Mouse (Mus musculus) heart, adult 2 months (tissue): ENCODE measurements around the gene Cks1b. TPM values are rescaled to one million over a fixed set of nuclear protein-coding genes. Genes with fewer than 3 reads are reported as not detected.

Source experiments
- DNase-seq, 2 experiments: peaks; one replicate each; pipeline ENCODE4 v3.0.0; 2021
- H3K27ac ChIP-seq: fragments of 200-600 bp; 2 replicates; pipeline ENCODE4 v1.8.1; 2022
- H3K27me3 ChIP-seq: fragments of 200-500 bp; 2 replicates; pipeline ENCODE4 v1.6.1; 2012; ENCODE audit warnings: mild to moderate bottlenecking, low read length, inconsistent platforms, mixed read lengths; ENCODE audit not compliant: control insufficient read depth, insufficient read depth
- H3K36me3 ChIP-seq: fragments of 200-500 bp; 2 replicates; pipeline ENCODE4 v1.6.1; 2012; ENCODE audit warnings: low read length, inconsistent platforms; ENCODE audit not compliant: control insufficient read depth, insufficient read depth
- H3K4me1 ChIP-seq: fragments of 200-500 bp; 2 replicates; pipeline ENCODE4 v1.6.1; 2011; ENCODE audit warnings: low read length; ENCODE audit not compliant: control insufficient read depth, insufficient read depth
- H3K4me3 ChIP-seq: fragments of 200-600 bp; 2 replicates; pipeline ENCODE4 v1.8.1; 2022
- H3K79me2 ChIP-seq: fragments of 200-500 bp; replicated peaks from 2 replicates; pipeline ENCODE4 v1.6.1; 2012; ENCODE audit warnings: mild to moderate bottlenecking, inconsistent platforms, low read length, moderate library complexity, mixed read lengths; ENCODE audit not compliant: control insufficient read depth, insufficient read depth
- H3K9ac ChIP-seq: fragments of 200-500 bp; 2 replicates; pipeline ENCODE4 v1.6.1; 2012; ENCODE audit warnings: low read depth, mild to moderate bottlenecking, control low read depth, inconsistent platforms, low read length, mixed read lengths
- CTCF ChIP-seq: fragments of 200-600 bp; IDR thresholded peaks from 2 replicates; pipeline ENCODE4 v1.8.1; 2022; ENCODE audit warnings: antibody characterized with exemption, mild to moderate bottlenecking, moderate library complexity
- EP300 ChIP-seq: fragments of 200-500 bp; IDR thresholded peaks from 2 replicates; pipeline ENCODE4 v1.6.1; 2011; ENCODE audit warnings: low read depth, low read length, control low read depth; ENCODE audit not compliant: insufficient read depth
- POLR2A ChIP-seq: fragments of 200-500 bp; IDR thresholded peaks from 2 replicates; pipeline ENCODE4 v1.6.1; 2011; ENCODE audit warnings: mild to moderate bottlenecking, low read depth, low read length, control low read depth; ENCODE audit not compliant: insufficient read depth
- WGBS: fragments of 180-500 bp; shearing (Covaris S2); methylation state at CpG from one replicate; pipeline ENCODE4 v1.1.7; 2018; 5-methylcytosine and 5-hydroxymethylcytosine counted together
- intact Hi-C: fragments of 180-260 bp; cut with DNase I; formaldehyde crosslinking; loops from one replicate; pipeline ENCODE4 v1.15.1; 2025
- long read RNA-seq: library from polyadenylated mRNA; stranded (forward); transcript quantifications from one replicate; pipeline ENCODE4 v2.0.0, GENCODE M21; 2021
- polyA plus RNA-seq: library from polyadenylated mRNA; depleted of rRNA; stranded (reverse); fragments of >200 nt; gene quantifications from 2 replicates; pipeline ENCODE4 v1.2.3, GENCODE M21; 2012; rRNA removed
- total RNA-seq, 2 experiments: library from RNA; stranded (reverse); gene quantifications; 2 replicates each; pipeline ENCODE4 v1.2.3; 2021

Gene Cks1b
- total RNA-seq (1 to 10 TPM; 3.3 to 3.5 TPM), polyA plus RNA-seq (9.0 and 10.7 TPM in 2 replicates)
- long read RNA-seq, partial matches to known transcripts, result 1 of 3 reads
- long read RNA-seq, other reads (novel, unspliced or antisense), result 0 of 3 reads

- WGBS, result under 1% methylated on average over 39 of the region's 39 CpGs
- peak within 1 kb of the TSS; percentile 88 for H3K4me3 ChIP-seq
- TF ChIP-seq CTCF (peak; percentile 36), POLR2A (peak; percentile 54; the same call in 1 of the 2 replicates), EP300 (no peak)
- H3K9ac ChIP-seq, result peak within 1 kb of the TSS; percentile 48
- H3K79me2 ChIP-seq, result peaks cover 2% of the 10 kb centered on the region; the same call in 1 of the 2 replicates
- H3K4me1 ChIP-seq, result peaks cover 8% of the 10 kb centered on the region
- H3K27me3 ChIP-seq, result no peaks in the 10 kb centered on the region
- intact Hi-C loops, result loop anchor here (2.0 kb wide), 1 partner anchor 18 kb away; the partner anchor contains the start of gene Pbxip1
- H3K36me3 ChIP-seq, result no peaks in the 10 kb centered on the region
- DNase-seq, result peak; percentile 92 to 96
- H3K27ac ChIP-seq, result peak within 1 kb of the TSS; percentile 94
Measured at GRCm38 (mm10) chr3:89418170-89418860, at the start of gene Cks1b, which contains the start of gene Shc1. Gene Cks1b, minus strand, starts transcription at chr3:89418383. Gene Shc1, plus strand, starts transcription at chr3:89418443.

- TF ChIP-seq CTCF, result no peak
- peak; percentile 62; the same call in 1 of the 2 replicates for TF ChIP-seq POLR2A
- Histone ChIP-seq H3K36me3 (no peaks in the 10 kb centered on the region; the same call in 1 of the 2 replicates), H3K27me3 (no peaks in the 10 kb centered on the region), H3K79me2 (no peaks in the 10 kb centered on the region), H3K27ac (peak overlapping the region; percentile 59), H3K4me1 (no peaks in the 10 kb centered on the region; the same call in 1 of the 2 replicates), H3K4me3 (peak overlapping the region; percentile 72), H3K9ac (peak overlapping the region; percentile 64)
- 1% methylated on average over 36 of the region's 36 CpGs for WGBS
- DNase-seq, result peak; percentile 90 to 94
- intact Hi-C loops, result loop anchor here (2.0 to 5.0 kb wide), 4 partner anchors 28 to 268 kb away; partner anchors contain the start of genes Flad1 and Pygo2
Measured at GRCm38 (mm10) chr3:89458965-89459807, 41.0 kb upstream of the Cks1b start.

- Histone ChIP-seq H3K27me3 (no peaks in the 10 kb centered on the region), H3K4me3 (peak overlapping the region; percentile 72), H3K79me2 (no peaks in the 10 kb centered on the region), H3K36me3 (no peaks in the 10 kb centered on the region; the same call in 1 of the 2 replicates), H3K27ac (peak overlapping the region; percentile 59), H3K9ac (no peak overlapping the region), H3K4me1 (no peaks in the 10 kb centered on the region; the same call in 1 of the 2 replicates)
- WGBS, result 36% methylated on average over 13 of the region's 13 CpGs
- TF ChIP-seq POLR2A (no peak), CTCF (no peak), EP300 (no peak)
- no peak for DNase-seq
- intact Hi-C loops, result loop anchor here (2.0 to 5.0 kb wide), 4 partner anchors 28 to 269 kb away; partner anchors contain the start of genes Flad1 and Pygo2
Measured at GRCm38 (mm10) chr3:89458372-89458964, 40.3 kb upstream of the Cks1b start.

GRCm38 (mm10) chr3:89456726-89457665 lies 38.8 kb upstream of the Cks1b start:
- 37% methylated on average over 10 of the region's 10 CpGs for WGBS
- TF ChIP-seq EP300, result no peak
- peak; percentile 68 for TF ChIP-seq CTCF
- TF ChIP-seq POLR2A, result no peak
- H3K4me1 ChIP-seq, result no peaks in the 10 kb centered on the region; the same call in 1 of the 2 replicates
- H3K9ac ChIP-seq, result no peak overlapping the region
- no peak overlapping the region for H3K4me3 ChIP-seq
- no peak overlapping the region for H3K27ac ChIP-seq
- no peaks in the 10 kb centered on the region for H3K79me2 ChIP-seq
- no peaks in the 10 kb centered on the region; the same call in 1 of the 2 replicates for H3K36me3 ChIP-seq
- H3K27me3 ChIP-seq, result no peaks in the 10 kb centered on the region
- intact Hi-C loops, result loop anchor here (2.0 to 5.0 kb wide), 3 partner anchors 28 to 270 kb away; partner anchors contain the start of gene Flad1
- peak; percentile 61 to 77 for DNase-seq
